ENCODE assay signal across 35 mouse cellular contexts in genomic region chr12:103503300-103503699, GRCm38 (mm10). TPM values are rescaled to one million over a fixed set of nuclear protein-coding genes. Genes with fewer than 3 reads are reported as not detected.
"Had no signal": no experiment of that assay in that cellular context is flagged by ENCODE, and none has a peak within 500 bp of the region (broad histone marks: within the 10 kb centered on the region; RNA-seq: fewer than 3 reads in every experiment).

No protein-coding gene starts in this region.

- DNase-seq: gastrocnemius, adult 2 months; gastrocnemius, postnatal 10 days; gastrocnemius, postnatal 25 days; heart, adult 18-20 months; heart, postnatal 10 days; heart, postnatal 4 days; kidney, adult 18-20 months; kidney, adult 8-10 months; kidney, postnatal 10 days; kidney, postnatal 25 days; kidney, postnatal 4 days; liver; liver, embryonic 13.5 days; liver, postnatal 0 days had no signal

RNA-seq across cellular contexts. Expression of gene Ifi27l2b, which starts 46.3 kb away (rescaled TPM):
- total RNA-seq: gastrocnemius, adult 2 months; gastrocnemius, postnatal 10 days; gastrocnemius, postnatal 25 days; gastrocnemius, postnatal 4 days; granulocyte monocyte progenitor cell, adult 5-6 weeks; heart, adult 18-20 months; heart, adult 8-10 months; heart, postnatal 10 days; heart, postnatal 4 days; layer of hippocampus, adult 2 months; layer of hippocampus, postnatal 10 days; layer of hippocampus, postnatal 25 days; left cerebral cortex, adult 2 months; left cerebral cortex, postnatal 14 days; left cerebral cortex, postnatal 36 days had no signal
- polyA plus RNA-seq: hindbrain, embryonic 10.5 days; hindbrain, embryonic 12.5 days; hindbrain, embryonic 14.5 days; hindbrain, embryonic 16.5 days; inflammation-experienced regulatory T-cells, adult 6 months; kidney, embryonic 14.5 days; kidney, embryonic 16.5 days; limb, embryonic 10.5 days; limb, embryonic 12.5 days; limb, embryonic 14.5 days; liver, embryonic 11.5 days; liver, embryonic 13.5 days; liver, embryonic 15.5 days; liver, postnatal 0 days had no signal
